Mouse (Mus musculus): ENCODE measurements around the gene Auts2. TPM values are rescaled to one million over a fixed set of nuclear protein-coding genes. Genes with fewer than 3 reads are reported as not detected.

The Auts2 gene
- polyA plus RNA-seq, 1 experiment, result 10.4 TPM

GRCm38 (mm10) chr5:131814503-131815003, 728.6 kb downstream of the Auts2 start:
- WGBS, result 12% methylated on average over 9 of the region's 9 CpGs
- Histone ChIP-seq H3K27me3 (ENCODE audit: control insufficient read depth, insufficient read depth, low read length) (no peaks in the 10 kb centered on the region), H3K36me3 (ENCODE audit: control insufficient read depth, insufficient read depth, low read length) (no peaks in the 10 kb centered on the region), H3K4me1 (ENCODE audit: control insufficient read depth, insufficient read depth, insufficient read length, low read length) (peaks cover 9% of the 10 kb centered on the region; the same call in 1 of the 2 replicates), H3K27ac (ENCODE audit: insufficient read depth, low read depth, low read length) (peak overlapping the region; percentile 79), H3K4me3 (ENCODE audit: low read depth, low read length) (no peak overlapping the region)
- TF ChIP-seq POLR2A (IDR thresholded peaks at IDR 0.05; ENCODE audit: low read depth, low read length) (no peak), CTCF (IDR thresholded peaks at IDR 0.05; ENCODE audit: extremely low read depth, insufficient read length, insufficient replicate concordance, low read depth, low read length) (no peak)

GRCm38 (mm10) chr5:131813952-131814502, 729.1 kb downstream of the Auts2 start:
- TF ChIP-seq POLR2A (IDR thresholded peaks at IDR 0.05; ENCODE audit: low read depth, low read length) (no peak), CTCF (IDR thresholded peaks at IDR 0.05; ENCODE audit: extremely low read depth, insufficient read length, insufficient replicate concordance, low read depth, low read length) (no peak)
- Histone ChIP-seq H3K27ac (ENCODE audit: insufficient read depth, low read depth, low read length) (peak overlapping the region; percentile 26), H3K4me1 (ENCODE audit: control insufficient read depth, insufficient read depth, insufficient read length, low read length) (peaks cover 9% of the 10 kb centered on the region; the same call in 1 of the 2 replicates), H3K36me3 (ENCODE audit: control insufficient read depth, insufficient read depth, low read length) (no peaks in the 10 kb centered on the region), H3K4me3 (ENCODE audit: low read depth, low read length) (no peak overlapping the region), H3K27me3 (ENCODE audit: control insufficient read depth, insufficient read depth, low read length) (no peaks in the 10 kb centered on the region)
- 34% methylated on average over 10 of the region's 10 CpGs for WGBS

DNA sequence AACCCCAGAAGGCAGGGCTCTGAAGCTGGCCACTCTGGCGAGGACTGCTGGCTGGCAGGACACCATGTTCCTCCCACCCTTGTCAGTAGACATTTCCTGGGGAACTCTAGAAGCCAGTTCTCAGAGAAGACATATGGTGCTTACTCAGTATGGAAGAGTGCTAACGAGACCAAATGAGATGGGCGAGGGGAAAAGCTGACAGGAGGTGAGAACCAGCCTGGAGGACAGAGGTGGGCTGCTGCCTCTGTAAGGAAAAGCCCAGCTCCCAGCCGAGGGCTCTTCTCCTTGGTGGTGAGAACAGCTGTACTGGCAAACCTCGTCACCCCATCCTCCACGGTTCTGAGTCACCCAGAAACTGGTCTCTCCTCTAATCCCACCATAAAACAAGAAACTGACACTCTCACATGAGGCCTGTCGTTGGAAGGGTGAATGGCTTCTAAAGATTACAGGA, 729.8 kb downstream of the Auts2 start:
- H3K27ac ChIP-seq (ENCODE audit: insufficient read depth, low read depth, low read length), result no peak overlapping the region
- H3K4me1 ChIP-seq (ENCODE audit: control insufficient read depth, insufficient read depth, insufficient read length, low read length), result peaks cover 9% of the 10 kb centered on the region; the same call in 1 of the 2 replicates
- H3K36me3 ChIP-seq (ENCODE audit: control insufficient read depth, insufficient read depth, low read length), result no peaks in the 10 kb centered on the region
- H3K4me3 ChIP-seq (ENCODE audit: low read depth, low read length), result no peak overlapping the region
- no peaks in the 10 kb centered on the region for H3K27me3 ChIP-seq (ENCODE audit: control insufficient read depth, insufficient read depth, low read length)
- 62% methylated on average over 7 of the region's 7 CpGs for WGBS
- TF ChIP-seq CTCF (IDR thresholded peaks at IDR 0.05; ENCODE audit: extremely low read depth, insufficient read length, insufficient replicate concordance, low read depth, low read length) (no peak), POLR2A (IDR thresholded peaks at IDR 0.05; ENCODE audit: low read depth, low read length) (no peak)

DNA sequence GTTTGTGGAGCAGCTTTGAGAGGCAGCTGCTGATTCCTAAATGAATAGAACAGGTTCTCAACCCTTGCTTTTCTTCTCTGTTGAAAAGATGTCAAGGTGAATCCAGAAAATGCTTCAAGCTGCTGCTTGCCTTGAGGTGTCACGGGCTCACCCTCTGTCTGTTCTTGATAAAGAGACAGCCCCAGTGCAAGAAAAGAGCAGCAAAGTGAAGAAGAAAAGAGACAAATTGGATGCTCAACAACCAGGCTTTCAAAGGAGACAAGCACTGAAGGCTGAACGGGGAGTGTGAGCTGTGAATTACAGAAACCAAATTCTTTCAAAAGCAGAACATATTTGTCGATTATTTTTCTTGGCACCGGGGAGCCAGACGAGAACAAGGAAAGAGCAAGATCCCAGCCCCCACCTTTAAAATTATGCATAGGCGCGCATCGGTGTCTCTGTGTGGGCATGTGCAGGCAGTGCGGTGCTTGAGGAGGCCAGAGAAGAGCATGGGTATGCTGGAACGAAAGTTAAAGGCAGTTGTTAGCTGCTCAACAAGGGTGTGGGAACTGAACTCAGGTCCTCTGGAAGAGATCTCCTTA, 730.6 kb downstream of the Auts2 start:
- Histone ChIP-seq H3K4me1 (ENCODE audit: control insufficient read depth, insufficient read depth, insufficient read length, low read length) (peaks cover 9% of the 10 kb centered on the region; the same call in 1 of the 2 replicates), H3K27me3 (ENCODE audit: control insufficient read depth, insufficient read depth, low read length) (no peaks in the 10 kb centered on the region), H3K27ac (ENCODE audit: insufficient read depth, low read depth, low read length) (no peak overlapping the region), H3K4me3 (ENCODE audit: low read depth, low read length) (no peak overlapping the region), H3K36me3 (ENCODE audit: control insufficient read depth, insufficient read depth, low read length) (no peaks in the 10 kb centered on the region)
- TF ChIP-seq CTCF (IDR thresholded peaks at IDR 0.05; ENCODE audit: extremely low read depth, insufficient read length, insufficient replicate concordance, low read depth, low read length), result no peak
- no peak for TF ChIP-seq POLR2A (IDR thresholded peaks at IDR 0.05; ENCODE audit: low read depth, low read length)
- WGBS, result 91% methylated on average over 10 of the region's 10 CpGs

GRCm38 (mm10) chr5:131806350-131806749, 736.8 kb downstream of the Auts2 start:
- 51% methylated on average over 2 of the region's 2 CpGs for WGBS

DNA sequence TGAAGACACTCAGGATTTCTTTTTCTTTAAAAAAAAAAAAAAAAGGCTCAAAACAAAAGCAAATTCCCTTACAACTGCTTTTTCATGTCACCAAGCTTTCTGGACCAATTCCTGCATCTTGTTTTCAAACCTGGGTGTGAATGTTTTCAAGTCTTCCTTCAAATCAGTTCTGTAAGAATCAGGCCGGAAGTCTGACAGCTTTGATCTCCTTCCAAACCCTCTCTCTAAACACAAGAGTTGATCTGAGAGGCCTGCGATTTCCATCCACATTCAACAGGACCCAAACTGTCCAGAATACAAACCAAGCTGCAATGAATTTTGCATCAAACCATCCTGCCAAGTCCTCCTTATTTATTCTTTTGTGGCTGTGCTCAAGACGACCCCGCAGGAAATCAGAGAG, 737.9 kb downstream of the Auts2 start:
- H3K27ac ChIP-seq (ENCODE audit: insufficient read depth, low read depth, low read length), result no peak overlapping the region
- no peak overlapping the region for H3K4me3 ChIP-seq (ENCODE audit: low read depth, low read length)
- H3K36me3 ChIP-seq (ENCODE audit: control insufficient read depth, insufficient read depth, low read length), result no peaks in the 10 kb centered on the region
- H3K27me3 ChIP-seq (ENCODE audit: control insufficient read depth, insufficient read depth, low read length), result no peaks in the 10 kb centered on the region
- peaks cover 7% of the 10 kb centered on the region; the same call in 1 of the 2 replicates for H3K4me1 ChIP-seq (ENCODE audit: control insufficient read depth, insufficient read depth, insufficient read length, low read length)
- no peak for TF ChIP-seq POLR2A (IDR thresholded peaks at IDR 0.05; ENCODE audit: low read depth, low read length)
- TF ChIP-seq CTCF (IDR thresholded peaks at IDR 0.05; ENCODE audit: extremely low read depth, insufficient read length, insufficient replicate concordance, low read depth, low read length), result no peak
- 71% methylated on average over 4 of the region's 4 CpGs for WGBS

More at GRCm38 (mm10) chr5:131806350-131806749, 736.8 kb downstream of the Auts2 start:
- TF ChIP-seq CTCF (IDR thresholded peaks at IDR 0.05; ENCODE audit: extremely low read depth, insufficient read length, insufficient replicate concordance, low read depth, low read length), result no peak
- no peaks in the 10 kb centered on the region for H3K27me3 ChIP-seq (ENCODE audit: control insufficient read depth, insufficient read depth, low read length)
- H3K4me1 ChIP-seq (ENCODE audit: control insufficient read depth, insufficient read depth, insufficient read length, low read length), result peaks cover 7% of the 10 kb centered on the region; the same call in 1 of the 2 replicates
- H3K4me3 ChIP-seq (ENCODE audit: low read depth, low read length), result no peak overlapping the region
- H3K36me3 ChIP-seq (ENCODE audit: control insufficient read depth, insufficient read depth, low read length), result no peaks in the 10 kb centered on the region
- no peak overlapping the region for H3K27ac ChIP-seq (ENCODE audit: insufficient read depth, low read depth, low read length)

DNA sequence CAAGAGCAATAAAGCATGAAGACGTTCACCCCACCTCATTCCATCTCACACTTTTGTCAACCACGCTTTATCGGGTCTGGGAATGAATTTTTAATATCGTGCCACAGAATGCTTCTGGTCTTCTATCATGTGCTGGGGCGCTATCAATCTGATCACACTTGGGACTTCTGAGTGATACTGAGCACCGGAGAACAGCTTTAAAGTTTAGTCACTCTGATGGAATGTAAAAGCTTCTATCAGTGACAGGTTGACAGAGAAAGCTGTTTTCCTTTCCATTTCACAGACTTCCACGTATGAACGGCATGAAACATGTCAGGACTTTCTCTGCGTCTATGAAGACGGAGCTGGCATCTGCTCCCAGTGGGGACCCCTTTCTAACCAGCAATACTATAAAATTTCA, 739.5 kb downstream of the Auts2 start:
- TF ChIP-seq POLR2A (IDR thresholded peaks at IDR 0.05; ENCODE audit: low read depth, low read length) (no peak), CTCF (IDR thresholded peaks at IDR 0.05; ENCODE audit: extremely low read depth, insufficient read length, insufficient replicate concordance, low read depth, low read length) (no peak)
- Histone ChIP-seq H3K4me1 (ENCODE audit: control insufficient read depth, insufficient read depth, insufficient read length, low read length) (peaks cover 7% of the 10 kb centered on the region; the same call in 1 of the 2 replicates), H3K36me3 (ENCODE audit: control insufficient read depth, insufficient read depth, low read length) (no peaks in the 10 kb centered on the region), H3K27ac (ENCODE audit: insufficient read depth, low read depth, low read length) (no peak overlapping the region), H3K4me3 (ENCODE audit: low read depth, low read length) (no peak overlapping the region), H3K27me3 (ENCODE audit: control insufficient read depth, insufficient read depth, low read length) (no peaks in the 10 kb centered on the region)
- 88% methylated on average over 10 of the region's 10 CpGs for WGBS

All from small intestine, adult 2 months (tissue).